Mouse (Mus musculus): Measurements from ENCODE around the gene Osbpl3. TPM values are rescaled to one million over a fixed set of nuclear protein-coding genes. Genes with fewer than 3 reads are reported as not detected.

The Osbpl3 gene
- polyA plus RNA-seq, 1 experiment = 23.3 TPM

DNA sequence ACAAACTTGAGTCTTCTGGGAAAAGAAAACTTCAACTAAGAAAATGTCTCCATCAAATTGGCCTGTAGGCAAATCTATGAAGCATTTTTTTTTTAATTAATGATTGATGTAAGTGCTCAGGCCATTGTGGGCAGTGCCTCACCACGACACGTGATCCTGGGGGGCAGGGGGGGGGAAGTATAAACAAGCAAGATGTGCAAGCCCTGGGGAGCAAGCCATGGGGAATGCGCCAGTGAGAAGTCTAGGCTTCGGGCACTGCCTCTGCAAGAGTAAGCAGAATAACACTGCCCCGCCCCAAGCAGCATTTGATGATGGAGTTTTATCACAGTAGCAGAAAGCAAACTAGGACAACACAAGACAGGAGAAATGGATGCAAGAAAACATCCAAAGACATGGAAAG, 58.9 kb downstream of the Osbpl3 start:
- no peaks in the 10 kb centered on the region for H3K36me3 ChIP-seq (ENCODE audit: control insufficient read depth, insufficient read depth, low read length, poor library complexity, severe bottlenecking)
- peaks cover 2% of the 10 kb centered on the region for H3K4me1 ChIP-seq (ENCODE audit: control insufficient read depth, insufficient read depth, low read length)
- TF ChIP-seq EP300 (IDR thresholded peaks at IDR 0.05; ENCODE audit: insufficient read depth, low read depth, low read length) (no peak), CTCF (IDR thresholded peaks at IDR 0.05; ENCODE audit: low read depth, low read length) (no peak), POLR2A (IDR thresholded peaks at IDR 0.05; ENCODE audit: insufficient read depth, low read length) (no peak)
- no peak overlapping the region for H3K4me3 ChIP-seq (ENCODE audit: low read depth, low read length)
- no peak overlapping the region for H3K9ac ChIP-seq (ENCODE audit: low read depth, poor library complexity, severe bottlenecking)
- H3K27ac ChIP-seq (ENCODE audit: insufficient read depth, low read length) = no peak overlapping the region
- H3K9me3 ChIP-seq (replicated peaks; ENCODE audit: control insufficient read depth, insufficient read depth, low read length, poor library complexity, severe bottlenecking) = no peaks in the 10 kb centered on the region
- H3K27me3 ChIP-seq (ENCODE audit: control insufficient read depth, insufficient read depth, low read length, poor library complexity, severe bottlenecking) = no peaks in the 10 kb centered on the region

DNA sequence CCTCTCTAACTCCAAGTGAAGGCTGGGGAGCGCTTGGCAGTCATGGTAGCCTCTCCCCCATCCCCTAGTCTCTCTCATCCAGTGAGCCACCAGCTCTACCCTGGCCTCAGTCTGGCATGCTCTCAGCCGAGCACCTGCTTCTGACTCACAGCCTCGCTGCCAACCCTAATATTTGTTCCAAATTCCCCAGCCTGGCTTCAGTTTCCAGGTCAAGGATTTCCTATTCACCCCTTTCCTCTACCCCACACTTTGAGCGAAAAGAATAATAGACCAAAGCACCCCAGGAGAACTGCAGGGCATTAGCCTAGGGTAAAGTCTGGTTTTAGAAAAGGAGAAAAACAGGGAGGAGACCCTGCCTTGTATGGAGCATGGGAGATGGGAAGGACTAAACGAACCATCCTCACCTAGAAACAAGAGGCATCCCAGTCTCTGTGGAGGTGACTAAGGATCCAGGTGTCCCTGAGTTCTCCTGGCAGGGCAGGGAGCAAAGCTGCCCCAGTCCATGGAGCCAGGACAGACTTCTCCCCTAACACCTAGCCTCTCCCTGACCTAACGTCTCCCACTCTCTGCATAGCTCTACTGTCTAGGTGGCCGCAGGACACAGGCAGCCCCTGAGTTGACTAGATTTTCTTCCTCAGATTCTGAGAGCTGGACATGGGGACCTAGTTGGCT, 60.2 kb downstream of the Osbpl3 start:
- H3K9me3 ChIP-seq (replicated peaks; ENCODE audit: control insufficient read depth, insufficient read depth, low read length, poor library complexity, severe bottlenecking) = no peaks in the 10 kb centered on the region
- no peak overlapping the region for H3K4me3 ChIP-seq (ENCODE audit: low read depth, low read length)
- H3K36me3 ChIP-seq (ENCODE audit: control insufficient read depth, insufficient read depth, low read length, poor library complexity, severe bottlenecking) = no peaks in the 10 kb centered on the region
- H3K9ac ChIP-seq (ENCODE audit: low read depth, poor library complexity, severe bottlenecking) = no peak overlapping the region
- H3K4me1 ChIP-seq (ENCODE audit: control insufficient read depth, insufficient read depth, low read length) = peaks cover 3% of the 10 kb centered on the region
- TF ChIP-seq EP300 (IDR thresholded peaks at IDR 0.05; ENCODE audit: insufficient read depth, low read depth, low read length) (no peak), CTCF (IDR thresholded peaks at IDR 0.05; ENCODE audit: low read depth, low read length) (no peak), POLR2A (IDR thresholded peaks at IDR 0.05; ENCODE audit: insufficient read depth, low read length) (no peak)
- H3K27ac ChIP-seq (ENCODE audit: insufficient read depth, low read length) = no peak overlapping the region
- no peaks in the 10 kb centered on the region for H3K27me3 ChIP-seq (ENCODE audit: control insufficient read depth, insufficient read depth, low read length, poor library complexity, severe bottlenecking)

DNA sequence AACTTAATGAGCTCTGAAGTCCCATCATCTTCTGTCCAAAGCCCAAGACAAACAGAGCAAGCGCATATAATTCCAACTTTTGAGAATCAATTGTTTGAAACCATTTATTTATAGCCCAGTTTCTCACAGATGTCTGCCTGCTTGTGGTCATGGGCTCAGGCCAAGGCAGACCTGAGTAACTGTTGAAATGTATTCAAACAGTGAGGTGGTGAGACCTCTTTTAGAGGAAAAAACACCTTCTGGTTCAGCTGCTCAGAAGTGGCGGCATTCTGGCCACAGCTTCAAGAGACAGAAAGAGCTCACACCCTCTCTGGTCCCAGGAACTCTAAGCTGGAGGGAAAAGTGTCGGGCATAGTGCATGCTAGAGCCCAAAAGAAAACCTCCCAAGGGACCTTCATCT, 61.6 kb downstream of the Osbpl3 start:
- H3K9me3 ChIP-seq (replicated peaks; ENCODE audit: control insufficient read depth, insufficient read depth, low read length, poor library complexity, severe bottlenecking) = no peaks in the 10 kb centered on the region
- H3K36me3 ChIP-seq (ENCODE audit: control insufficient read depth, insufficient read depth, low read length, poor library complexity, severe bottlenecking) = no peaks in the 10 kb centered on the region
- no peaks in the 10 kb centered on the region for H3K27me3 ChIP-seq (ENCODE audit: control insufficient read depth, insufficient read depth, low read length, poor library complexity, severe bottlenecking)
- no peak overlapping the region for H3K27ac ChIP-seq (ENCODE audit: insufficient read depth, low read length)
- H3K9ac ChIP-seq (ENCODE audit: low read depth, poor library complexity, severe bottlenecking) = no peak overlapping the region
- peaks cover 3% of the 10 kb centered on the region for H3K4me1 ChIP-seq (ENCODE audit: control insufficient read depth, insufficient read depth, low read length)
- H3K4me3 ChIP-seq (ENCODE audit: low read depth, low read length) = no peak overlapping the region
- no peak for TF ChIP-seq POLR2A (IDR thresholded peaks at IDR 0.05; ENCODE audit: insufficient read depth, low read length)
- TF ChIP-seq CTCF (IDR thresholded peaks at IDR 0.05; ENCODE audit: low read depth, low read length) = no peak
- no peak for TF ChIP-seq EP300 (IDR thresholded peaks at IDR 0.05; ENCODE audit: insufficient read depth, low read depth, low read length)

DNA sequence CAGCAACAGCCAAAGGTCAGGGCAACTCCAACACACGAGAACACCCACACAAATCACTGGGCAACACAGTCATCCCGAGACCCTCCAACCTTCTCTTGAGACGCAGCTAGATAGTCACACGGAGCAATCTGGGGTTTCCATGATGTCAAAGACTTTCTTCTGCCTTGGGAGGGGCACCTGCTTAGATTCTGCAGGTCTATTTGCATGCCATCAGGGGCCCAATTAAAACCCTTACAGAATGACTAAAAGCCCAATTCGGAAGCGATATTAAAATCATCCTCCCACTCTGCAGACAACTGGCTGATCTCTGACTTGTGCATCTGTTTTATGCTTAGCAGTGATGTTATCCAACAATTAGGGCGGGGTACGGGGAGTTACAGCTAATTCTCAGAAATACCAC, 62.0 kb downstream of the Osbpl3 start:
- Histone ChIP-seq H3K9ac (ENCODE audit: low read depth, poor library complexity, severe bottlenecking) (no peak overlapping the region), H3K4me1 (ENCODE audit: control insufficient read depth, insufficient read depth, low read length) (peaks cover 3% of the 10 kb centered on the region), H3K9me3 (replicated peaks; ENCODE audit: control insufficient read depth, insufficient read depth, low read length, poor library complexity, severe bottlenecking) (no peaks in the 10 kb centered on the region), H3K36me3 (ENCODE audit: control insufficient read depth, insufficient read depth, low read length, poor library complexity, severe bottlenecking) (no peaks in the 10 kb centered on the region), H3K27ac (ENCODE audit: insufficient read depth, low read length) (no peak overlapping the region), H3K4me3 (ENCODE audit: low read depth, low read length) (no peak overlapping the region), H3K27me3 (ENCODE audit: control insufficient read depth, insufficient read depth, low read length, poor library complexity, severe bottlenecking) (no peaks in the 10 kb centered on the region)
- TF ChIP-seq POLR2A (IDR thresholded peaks at IDR 0.05; ENCODE audit: insufficient read depth, low read length) (no peak), EP300 (IDR thresholded peaks at IDR 0.05; ENCODE audit: insufficient read depth, low read depth, low read length) (no peak), CTCF (IDR thresholded peaks at IDR 0.05; ENCODE audit: low read depth, low read length) (no peak)

DNA sequence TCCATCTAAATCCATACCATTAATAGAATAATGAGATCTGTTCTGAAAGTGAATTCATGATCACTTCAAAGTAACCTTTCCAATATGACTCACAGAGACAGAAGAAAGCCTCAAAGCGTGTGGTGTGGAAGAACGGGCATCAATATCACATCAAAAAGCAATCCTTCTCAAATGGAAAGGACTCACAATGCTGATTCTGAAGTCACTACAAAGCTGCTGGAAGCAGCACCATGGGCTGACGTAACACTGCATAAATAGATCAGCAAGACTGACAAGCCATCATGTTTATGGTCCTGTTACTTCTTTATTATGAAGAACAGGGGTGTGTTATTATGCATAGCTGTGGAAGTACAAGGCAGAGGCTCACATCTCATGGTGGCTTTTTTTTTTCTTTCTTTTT, 64.0 kb downstream of the Osbpl3 start:
- no peak overlapping the region for H3K9ac ChIP-seq (ENCODE audit: low read depth, poor library complexity, severe bottlenecking)
- H3K4me1 ChIP-seq (ENCODE audit: control insufficient read depth, insufficient read depth, low read length) = peaks cover 3% of the 10 kb centered on the region
- H3K9me3 ChIP-seq (replicated peaks; ENCODE audit: control insufficient read depth, insufficient read depth, low read length, poor library complexity, severe bottlenecking) = no peaks in the 10 kb centered on the region
- H3K4me3 ChIP-seq (ENCODE audit: low read depth, low read length) = no peak overlapping the region
- no peaks in the 10 kb centered on the region for H3K36me3 ChIP-seq (ENCODE audit: control insufficient read depth, insufficient read depth, low read length, poor library complexity, severe bottlenecking)
- H3K27me3 ChIP-seq (ENCODE audit: control insufficient read depth, insufficient read depth, low read length, poor library complexity, severe bottlenecking) = no peaks in the 10 kb centered on the region
- TF ChIP-seq POLR2A (IDR thresholded peaks at IDR 0.05; ENCODE audit: insufficient read depth, low read length) (no peak), EP300 (IDR thresholded peaks at IDR 0.05; ENCODE audit: insufficient read depth, low read depth, low read length) (no peak), CTCF (IDR thresholded peaks at IDR 0.05; ENCODE audit: low read depth, low read length) (no peak)
- no peak overlapping the region for H3K27ac ChIP-seq (ENCODE audit: insufficient read depth, low read length)

DNA sequence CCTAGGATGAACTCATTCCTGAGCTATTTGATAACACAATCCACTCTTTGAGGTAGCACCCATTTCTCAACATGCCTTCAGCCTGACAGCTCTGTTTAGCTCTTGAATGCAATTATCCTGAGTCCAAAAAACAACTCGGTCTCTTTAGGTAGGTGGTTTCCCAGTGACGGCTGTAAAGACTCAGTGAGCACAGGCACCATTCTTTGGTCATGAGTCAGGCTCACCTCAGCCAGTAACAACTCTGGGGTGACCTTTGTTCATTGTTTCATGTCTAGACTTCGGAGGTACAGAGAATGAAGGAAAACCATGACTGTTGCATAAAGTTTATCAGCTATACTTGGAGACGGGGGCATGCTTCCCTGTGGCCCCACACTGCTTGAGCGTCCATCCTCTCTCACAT, 65.7 kb downstream of the Osbpl3 start:
- TF ChIP-seq CTCF (IDR thresholded peaks at IDR 0.05; ENCODE audit: low read depth, low read length) (no peak), POLR2A (IDR thresholded peaks at IDR 0.05; ENCODE audit: insufficient read depth, low read length) (no peak), EP300 (IDR thresholded peaks at IDR 0.05; ENCODE audit: insufficient read depth, low read depth, low read length) (no peak)
- H3K4me3 ChIP-seq (ENCODE audit: low read depth, low read length) = no peak overlapping the region
- no peaks in the 10 kb centered on the region for H3K36me3 ChIP-seq (ENCODE audit: control insufficient read depth, insufficient read depth, low read length, poor library complexity, severe bottlenecking)
- no peaks in the 10 kb centered on the region for H3K27me3 ChIP-seq (ENCODE audit: control insufficient read depth, insufficient read depth, low read length, poor library complexity, severe bottlenecking)
- peaks cover 3% of the 10 kb centered on the region for H3K4me1 ChIP-seq (ENCODE audit: control insufficient read depth, insufficient read depth, low read length)
- H3K9ac ChIP-seq (ENCODE audit: low read depth, poor library complexity, severe bottlenecking) = no peak overlapping the region
- no peaks in the 10 kb centered on the region for H3K9me3 ChIP-seq (replicated peaks; ENCODE audit: control insufficient read depth, insufficient read depth, low read length, poor library complexity, severe bottlenecking)
- no peak overlapping the region for H3K27ac ChIP-seq (ENCODE audit: insufficient read depth, low read length)

Data from ES-Bruce4 (cell line).